In the genomic region with DNA sequence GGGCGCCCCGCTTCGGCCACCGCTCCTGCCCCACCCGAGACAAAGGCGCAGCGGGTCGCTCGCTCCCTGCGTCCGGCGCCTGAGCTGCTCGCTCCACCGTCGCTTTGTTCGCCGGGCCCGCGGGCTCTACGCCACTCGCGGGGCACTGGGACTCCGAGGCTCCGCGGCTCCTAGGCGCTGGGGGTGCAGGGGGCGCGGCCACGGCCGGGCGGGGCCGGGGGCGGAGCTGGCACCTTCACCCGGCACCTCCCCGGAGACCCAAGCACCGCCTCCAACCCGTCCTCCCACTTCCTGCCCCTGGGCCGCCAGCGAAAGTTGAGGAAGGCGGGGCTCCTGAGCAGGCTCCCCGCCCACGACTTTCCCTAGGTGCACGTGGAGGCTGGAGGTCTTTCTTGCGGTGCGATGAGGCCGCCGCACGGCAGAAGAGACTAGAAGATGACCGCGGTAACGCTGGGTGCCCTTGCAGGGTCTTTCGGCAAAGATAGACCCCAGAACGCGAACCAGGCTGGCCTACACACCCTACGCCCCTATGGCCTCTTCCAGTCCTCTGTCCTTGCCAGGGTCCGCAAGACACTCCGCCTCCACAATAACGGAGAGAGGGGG, we compare ENCODE assay signal across 8 mouse cellular contexts. TPM values are rescaled to one million over a fixed set of nuclear protein-coding genes. Genes with fewer than 3 reads are reported as not detected.
DNase-seq lines count a peak whose midpoint lies in the region; ATAC-seq lines count a peak whose summit lies in the region.

A gene (minus strand): TSS at position 179 of the 603 bp plus-strand sequence.

- peak within 1 kb of the TSS; percentile 82 for H3K9ac ChIP-seq in hindbrain, embryonic 12.5 days

- peak; percentile 89 for ATAC-seq in hindbrain, embryonic 12.5 days (ENCODE audit: low FRiP score)

- H3K4me3 ChIP-seq in hindbrain, embryonic 12.5 days = peak within 1 kb of the TSS; percentile 75

- DNase-seq in T-cell, adult 2 months (ENCODE audit: low spot score) = peak; percentile 94
- DNase-seq in cerebellum, postnatal 14 days = peak; percentile 72 to 79
- DNase-seq in frontal cortex, postnatal 14 days (ENCODE audit: low spot score in 2 of 2) = peak; percentile 69 to 75
- peak; percentile 76 to 81 for DNase-seq in layer of hippocampus, postnatal 36 days
- DNase-seq in lung, postnatal 36 days = peak; percentile 95
- peak; percentile 90 for DNase-seq in retina, embryonic 14.5 days (ENCODE audit: low spot score)
- DNase-seq in thymus, postnatal 36 days = peak; percentile 95 to 98

- H3K4me2 ChIP-seq in hindbrain, embryonic 12.5 days (replicated peaks) = peak within 1 kb of the TSS; percentile 96

- no peaks in the 10 kb centered on the region; the same call in 1 of the 2 replicates for H3K27me3 ChIP-seq in hindbrain, embryonic 12.5 days

- H3K27ac ChIP-seq in hindbrain, embryonic 12.5 days = peak within 1 kb of the TSS; percentile 89

- whole genome bisulfite sequencing in hindbrain, embryonic 12.5 days = 2% methylated on average over 54 of the region's 58 CpGs

- no peaks in the 10 kb centered on the region for H3K9me3 ChIP-seq in hindbrain, embryonic 12.5 days (replicated peaks)

- H3K36me3 ChIP-seq in hindbrain, embryonic 12.5 days = no peaks in the 10 kb centered on the region

- H3K4me1 ChIP-seq in hindbrain, embryonic 12.5 days = peaks cover 45% of the 10 kb centered on the region

RNA-seq across cellular contexts. Expression of the gene that starts here (rescaled TPM):
- 23.0 and 23.6 TPM in 2 replicates for polyA plus RNA-seq in hindbrain, embryonic 12.5 days (2016; fragmentation: Nextera tagmentation; extraction: Ambion mirVana)
- total RNA-seq in layer of hippocampus, postnatal 36 days (2021) = 10 to 100 TPM; 11.2 to 11.5 TPM

Comparison
In these comparisons a context has a peak if more than half of its experiments do, and no peak if none do; other contexts are left out.
1. Peak in every context shown above with its lines: DNase-seq, ATAC-seq, H3K4me3 ChIP-seq and H3K27ac ChIP-seq.